Mouse (Mus musculus) small intestine, adult 2 months (tissue): Measurements from ENCODE around the gene Hpse2. TPM values are rescaled to one million over a fixed set of nuclear protein-coding genes. Genes with fewer than 3 reads are reported as not detected.

Experiments used
- H3K27ac ChIP-seq: fragments of 200-500 bp; 2 replicates; pipeline ENCODE4 v1.5.1; 2012; ENCODE audit warnings: low read depth, low read length, control low read depth, inconsistent platforms; ENCODE audit not compliant: insufficient read depth
- H3K27me3 ChIP-seq: fragments of 200-500 bp; 2 replicates; pipeline ENCODE4 v1.6.1; 2012; ENCODE audit warnings: mild to moderate bottlenecking, moderate library complexity, low read length, inconsistent platforms; ENCODE audit not compliant: control insufficient read depth, insufficient read depth
- H3K36me3 ChIP-seq: fragments of 200-500 bp; 2 replicates; pipeline ENCODE4 v1.6.1; 2012; ENCODE audit warnings: mild to moderate bottlenecking, low read length, control low read depth, inconsistent platforms; ENCODE audit not compliant: control insufficient read depth, insufficient read depth
- H3K4me1 ChIP-seq: fragments of 200-500 bp; 2 replicates; pipeline ENCODE4 v1.6.1; 2012; ENCODE audit warnings: low read length, inconsistent platforms, mixed read lengths; ENCODE audit not compliant: control insufficient read depth, insufficient read depth, insufficient read length
- H3K4me3 ChIP-seq: fragments of 200-500 bp; 2 replicates; pipeline ENCODE4 v1.5.1; 2012; ENCODE audit warnings: low read depth, mild to moderate bottlenecking, control low read depth, inconsistent platforms, low read length, moderate library complexity
- CTCF ChIP-seq: fragments of 200-500 bp; IDR thresholded peaks from 2 replicates; pipeline ENCODE4 v1.5.1; 2012; ENCODE audit warnings: low read depth, mild to moderate bottlenecking, control low read depth, inconsistent platforms, low read length, moderate library complexity, mixed read lengths; ENCODE audit not compliant: insufficient replicate concordance, insufficient read length; ENCODE audit errors: extremely low read depth
- POLR2A ChIP-seq: fragments of 200-500 bp; IDR thresholded peaks from 2 replicates; pipeline ENCODE4 v1.6.1; 2012; ENCODE audit warnings: low read depth, mild to moderate bottlenecking, control low read depth, inconsistent platforms, low read length, moderate library complexity
- WGBS: fragments of 180-500 bp; shearing (Covaris S2); methylation state at CpG from one replicate; pipeline ENCODE4 v1.1.7; 2018; 5-methylcytosine and 5-hydroxymethylcytosine counted together
- polyA plus RNA-seq: library from polyadenylated mRNA; depleted of rRNA; stranded (reverse); fragments of >200 nt; gene quantifications from 2 replicates; pipeline ENCODE4 v1.2.3, GENCODE M21; 2012

Hpse2 gene
- polyA plus RNA-seq, 1 experiment = 1.1 TPM

DNA sequence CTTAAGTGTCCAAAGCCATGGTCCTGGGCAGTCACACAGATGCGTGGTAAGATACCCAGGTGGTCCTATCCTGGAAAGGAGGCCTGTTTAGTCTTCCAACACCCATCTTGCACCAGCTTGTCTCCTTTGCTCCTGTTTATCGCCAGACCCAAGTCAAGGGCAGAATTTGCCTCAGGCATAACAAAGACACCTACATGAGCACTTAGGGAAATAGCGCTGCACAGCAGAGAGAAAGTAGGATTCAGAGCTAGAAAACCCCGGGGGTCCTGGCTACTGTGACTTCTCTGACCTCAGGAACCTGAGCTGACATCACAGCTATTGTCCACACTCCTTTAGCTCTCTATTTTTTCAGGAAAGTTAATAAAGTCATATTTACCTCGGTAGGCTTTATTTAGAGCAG, 481.8 kb downstream of the Hpse2 start:
- H3K36me3 ChIP-seq = no peaks in the 10 kb centered on the region
- H3K4me3 ChIP-seq = no peak overlapping the region
- WGBS = 78% methylated on average over 5 of the region's 5 CpGs
- no peaks in the 10 kb centered on the region for H3K4me1 ChIP-seq
- H3K27me3 ChIP-seq = no peaks in the 10 kb centered on the region
- TF ChIP-seq POLR2A (no peak), CTCF (no peak)
- no peak overlapping the region for H3K27ac ChIP-seq

DNA sequence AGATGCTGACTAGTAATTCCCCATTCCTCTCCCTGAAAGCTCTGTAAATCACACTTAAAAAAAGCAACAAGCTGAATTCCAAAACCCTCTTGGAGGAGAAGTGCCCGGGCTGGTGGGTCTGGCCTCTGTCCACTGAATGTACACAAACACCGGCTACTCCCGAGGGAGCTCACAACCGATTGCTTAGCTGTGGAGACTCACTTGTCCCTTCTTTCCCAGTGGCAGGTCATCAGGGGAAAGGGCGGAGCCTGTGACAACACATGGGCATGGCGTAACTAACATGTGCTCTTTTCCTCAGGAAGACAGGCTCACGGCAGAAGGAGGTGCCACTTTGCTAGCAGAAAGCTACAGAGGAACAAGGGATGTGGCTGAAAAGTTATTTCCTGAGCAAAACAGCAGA, 483.4 kb downstream of the Hpse2 start:
- no peaks in the 10 kb centered on the region for H3K4me1 ChIP-seq
- no peak for TF ChIP-seq CTCF
- no peak for TF ChIP-seq POLR2A
- peak overlapping the region; percentile 45 for H3K27ac ChIP-seq
- 34% methylated on average over 7 of the region's 7 CpGs for WGBS
- no peaks in the 10 kb centered on the region for H3K36me3 ChIP-seq
- H3K27me3 ChIP-seq = no peaks in the 10 kb centered on the region
- H3K4me3 ChIP-seq = no peak overlapping the region

DNA sequence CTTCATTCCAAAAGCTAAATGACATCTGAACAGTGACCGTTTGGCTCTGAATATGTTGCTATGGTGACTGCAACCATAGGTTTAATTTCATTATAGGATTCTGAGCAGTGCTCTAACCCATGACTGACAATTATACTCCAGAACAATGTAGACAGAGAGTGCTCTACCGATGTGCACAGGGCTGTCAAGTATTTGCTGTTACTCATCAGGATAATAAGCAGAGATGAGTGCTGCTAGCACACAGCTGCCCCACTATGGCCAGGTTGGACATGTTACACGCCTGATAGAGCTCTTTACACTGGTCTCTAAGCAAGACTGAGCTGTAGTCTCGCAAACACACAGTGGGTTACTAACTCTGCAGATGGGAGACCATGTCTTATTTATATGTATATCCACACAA, 483.9 kb downstream of the Hpse2 start:
- Histone ChIP-seq H3K4me3 (no peak overlapping the region), H3K4me1 (no peaks in the 10 kb centered on the region), H3K27me3 (no peaks in the 10 kb centered on the region), H3K36me3 (no peaks in the 10 kb centered on the region), H3K27ac (no peak overlapping the region; the same call in 1 of the 2 replicates)
- TF ChIP-seq CTCF = no peak
- 80% methylated on average over 4 of the region's 4 CpGs for WGBS

DNA sequence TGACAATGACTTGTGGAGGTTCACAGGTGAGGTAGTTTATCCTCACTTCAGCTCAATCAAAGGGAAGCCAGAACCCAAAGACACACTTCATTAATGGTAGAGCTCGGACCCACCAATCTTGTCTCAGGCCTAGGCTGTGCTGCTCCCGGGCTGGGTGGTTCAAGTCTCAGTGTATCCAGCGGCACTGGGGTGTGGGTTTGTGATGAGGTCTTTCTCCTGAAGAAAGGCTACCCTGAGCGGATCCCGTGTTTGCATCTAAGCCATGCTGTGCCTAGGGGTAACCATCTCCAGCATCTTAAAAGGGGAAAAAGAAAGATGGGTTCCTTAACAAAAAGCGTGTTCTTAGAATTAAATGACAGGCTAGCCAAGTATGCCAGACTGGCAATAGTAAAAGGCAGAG, 484.3 kb downstream of the Hpse2 start:
- H3K36me3 ChIP-seq = no peaks in the 10 kb centered on the region
- no peak for TF ChIP-seq CTCF
- no peak for TF ChIP-seq POLR2A
- H3K4me3 ChIP-seq = no peak overlapping the region
- 86% methylated on average over 6 of the region's 6 CpGs for WGBS
- H3K27me3 ChIP-seq = no peaks in the 10 kb centered on the region
- H3K27ac ChIP-seq = no peak overlapping the region
- no peaks in the 10 kb centered on the region for H3K4me1 ChIP-seq

DNA sequence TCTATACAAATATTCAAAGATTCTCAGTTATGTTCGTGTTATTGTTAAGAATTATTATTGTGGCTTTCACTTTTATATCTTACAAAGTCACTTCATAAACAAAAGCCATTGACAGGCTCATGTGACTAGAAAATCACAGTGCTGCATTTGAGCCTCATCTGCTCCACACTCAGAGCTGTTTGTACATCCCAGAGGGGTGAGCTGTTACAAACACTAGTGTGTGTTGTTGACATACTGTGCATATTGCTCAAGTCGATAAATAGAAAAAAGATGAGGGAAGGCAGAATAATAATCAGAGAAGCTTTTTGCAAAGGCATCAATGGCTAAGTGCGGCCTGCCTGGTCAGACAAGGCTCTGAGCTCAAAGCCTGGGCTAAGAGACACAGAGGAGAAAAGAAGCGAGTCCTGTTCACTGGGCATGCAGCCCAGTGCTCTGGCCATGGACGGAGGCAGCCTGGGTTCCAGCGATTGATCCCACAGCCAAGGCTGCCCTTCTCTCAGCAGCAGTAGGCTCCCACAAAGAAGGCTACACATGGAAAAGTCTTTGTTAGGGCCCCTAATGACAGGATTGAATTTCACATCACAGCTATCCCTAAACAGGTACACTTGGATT, 485.6 kb downstream of the Hpse2 start:
- H3K36me3 ChIP-seq = no peaks in the 10 kb centered on the region
- H3K27ac ChIP-seq = no peak overlapping the region; the same call in 1 of the 2 replicates
- no peaks in the 10 kb centered on the region for H3K27me3 ChIP-seq
- WGBS = 72% methylated on average over 6 of the region's 6 CpGs
- TF ChIP-seq CTCF (no peak), POLR2A (no peak)
- H3K4me3 ChIP-seq = no peak overlapping the region
- H3K4me1 ChIP-seq = no peaks in the 10 kb centered on the region

DNA sequence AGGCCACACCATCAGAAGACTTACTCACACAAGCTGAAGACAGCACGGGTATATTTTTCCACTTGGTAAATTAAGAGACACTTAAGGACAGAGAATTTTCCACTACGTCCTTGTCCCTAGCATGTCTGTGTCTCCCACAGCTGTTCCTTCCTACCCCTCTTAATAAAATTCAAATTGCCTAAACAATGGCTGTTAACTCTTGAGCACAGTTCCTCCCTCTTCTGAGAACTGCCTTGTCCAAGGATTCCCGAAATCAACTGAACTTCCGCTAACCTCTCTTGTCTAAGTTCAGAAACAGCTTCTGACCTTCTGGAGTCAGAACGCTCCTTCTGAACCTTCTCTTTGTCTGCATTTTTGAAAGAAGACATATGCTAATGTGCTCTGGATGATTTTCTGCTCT, 496.6 kb downstream of the Hpse2 start:
- no peaks in the 10 kb centered on the region; the same call in 1 of the 2 replicates for H3K4me1 ChIP-seq
- no peak for TF ChIP-seq POLR2A
- TF ChIP-seq CTCF = no peak
- 68% methylated on average over 5 of the region's 5 CpGs for WGBS
- H3K27ac ChIP-seq = peak overlapping the region; percentile 89
- no peaks in the 10 kb centered on the region for H3K36me3 ChIP-seq
- no peaks in the 10 kb centered on the region for H3K27me3 ChIP-seq
- no peak overlapping the region for H3K4me3 ChIP-seq

DNA sequence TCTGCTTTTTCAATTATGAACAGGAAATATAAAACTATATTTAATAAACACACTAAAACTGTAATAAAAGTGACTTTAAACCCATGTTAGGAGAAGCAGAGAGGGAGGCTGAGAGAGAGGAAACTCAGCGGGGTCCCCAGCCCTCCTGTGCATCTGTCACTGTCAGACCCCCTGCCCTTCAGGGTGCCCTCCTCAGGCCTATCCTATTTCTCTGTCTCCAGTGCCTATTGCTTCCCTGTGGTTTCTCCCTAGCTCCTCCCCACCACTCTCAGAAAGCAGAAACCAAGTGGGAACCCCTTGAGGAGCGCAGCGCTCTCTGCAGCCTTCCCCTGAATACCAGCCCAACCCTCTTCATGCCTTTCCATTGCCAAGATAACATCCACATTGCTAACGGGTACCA, 510.5 kb downstream of the Hpse2 start:
- WGBS = 58% methylated on average over 4 of the region's 4 CpGs
- H3K4me1 ChIP-seq = no peaks in the 10 kb centered on the region
- H3K36me3 ChIP-seq = no peaks in the 10 kb centered on the region
- H3K27ac ChIP-seq = no peak overlapping the region
- H3K27me3 ChIP-seq = no peaks in the 10 kb centered on the region
- H3K4me3 ChIP-seq = no peak overlapping the region
- TF ChIP-seq POLR2A = no peak
- no peak for TF ChIP-seq CTCF

DNA sequence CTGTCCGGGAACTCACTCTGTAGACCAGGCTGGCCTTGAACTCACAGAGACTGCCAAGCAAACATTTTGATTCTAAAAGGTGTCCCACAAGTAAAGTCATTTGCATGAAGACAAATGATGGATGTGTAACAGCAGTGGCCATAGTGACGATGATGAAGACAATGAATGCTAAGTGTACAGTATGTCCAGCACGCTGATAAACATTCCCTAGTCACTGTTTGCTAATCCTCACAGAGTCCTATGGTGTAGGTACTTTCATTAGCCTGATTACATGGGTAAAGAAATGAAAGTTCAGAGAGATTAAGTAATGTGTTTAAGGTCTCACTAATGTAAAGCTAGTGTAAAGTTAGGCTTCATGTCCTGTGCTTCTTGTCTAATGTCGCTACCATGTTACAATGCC, 511.6 kb downstream of the Hpse2 start:
- TF ChIP-seq POLR2A (no peak), CTCF (no peak)
- no peak overlapping the region for H3K27ac ChIP-seq
- H3K27me3 ChIP-seq = no peaks in the 10 kb centered on the region
- H3K4me1 ChIP-seq = no peaks in the 10 kb centered on the region
- no peak overlapping the region for H3K4me3 ChIP-seq
- no peaks in the 10 kb centered on the region for H3K36me3 ChIP-seq
- WGBS = 59% methylated on average over 4 of the region's 4 CpGs
